Mouse (Mus musculus): Measurements from ENCODE around the gene Prdm2. TPM values are rescaled to one million over a fixed set of nuclear protein-coding genes. Genes with fewer than 3 reads are reported as not detected.

Prdm2 gene
- total RNA-seq, 2 experiments from 2014 or later, result 48.5 to 49.5 TPM

GRCm38 (mm10) chr4:143155871-143156270 is 56.9 kb downstream of the Prdm2 start:
- DNase-seq (ENCODE audit: low spot score in 2 of 2), result peak in 1 of 2 experiments; percentile 63

DNA sequence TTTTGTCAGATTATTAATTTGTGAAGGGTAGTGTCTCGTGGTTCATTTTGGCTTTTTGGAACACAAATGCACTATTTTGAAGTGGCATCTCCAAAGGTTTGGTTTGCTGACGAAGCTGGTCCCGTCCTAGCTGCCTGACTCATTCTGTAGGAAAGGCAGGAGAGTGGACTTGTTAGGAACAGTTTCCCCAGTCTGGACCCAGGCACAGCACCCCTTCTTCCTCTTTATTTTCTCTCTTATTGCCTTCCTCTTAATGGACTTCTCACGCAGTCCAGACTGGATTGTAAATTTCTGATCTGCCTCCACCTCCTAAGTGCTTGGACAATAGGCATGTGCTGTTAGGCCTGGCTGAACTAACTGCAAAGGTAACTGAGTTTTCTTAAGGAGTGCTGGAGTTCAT is 57.8 kb downstream of the Prdm2 start:
- DNase-seq (ENCODE audit: low spot score in 2 of 2), result no peak

- no peak for DNase-seq (ENCODE audit: low spot score in 2 of 2)
These were observed 58.2 kb downstream of the Prdm2 start for GRCm38 (mm10) chr4:143154571-143154970.

- DNase-seq (ENCODE audit: low spot score in 2 of 2), result no peak
These were observed 60.2 kb downstream of the Prdm2 start for GRCm38 (mm10) chr4:143152634-143153033.

DNA sequence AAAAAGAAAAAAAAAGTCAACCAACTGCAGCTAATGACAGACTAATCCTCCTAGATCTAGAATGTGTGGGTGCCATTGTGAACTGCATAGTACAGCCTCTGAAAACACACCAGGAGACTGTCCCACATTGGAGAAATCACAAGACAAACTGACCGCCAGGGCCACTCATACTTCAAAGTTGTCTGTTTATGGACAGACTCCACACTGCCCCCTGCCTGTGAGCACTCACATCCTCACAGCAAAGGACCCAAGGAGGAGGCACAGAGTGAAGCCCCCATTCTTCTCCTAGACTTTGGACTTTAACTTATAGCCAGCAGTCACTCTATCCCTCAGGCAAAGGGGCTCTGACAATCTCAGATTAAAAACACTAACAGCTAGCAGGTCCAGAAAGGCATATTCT is 61.5 kb downstream of the Prdm2 start:
- DNase-seq (ENCODE audit: low spot score in 2 of 2), result no peak

DNA sequence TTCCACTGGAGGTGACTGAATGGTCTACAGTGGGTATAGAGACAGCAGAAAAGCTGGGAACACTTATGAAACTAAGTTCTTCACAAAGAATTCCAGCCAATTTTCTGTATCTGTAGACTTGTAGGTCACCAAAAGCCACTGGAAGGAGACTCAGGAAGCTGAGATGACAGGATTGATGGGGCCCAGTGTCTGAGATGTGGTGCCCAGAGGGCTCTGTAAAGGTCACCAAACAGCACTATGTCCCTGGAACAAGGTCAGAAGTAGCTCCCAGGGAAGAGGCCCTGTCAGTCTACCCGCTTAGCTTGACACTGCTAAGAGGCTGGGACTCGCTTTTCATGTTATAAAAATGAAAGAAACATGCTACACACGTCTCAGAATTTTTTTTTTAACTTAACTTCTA is 65.1 kb downstream of the Prdm2 start:
- DNase-seq (ENCODE audit: low spot score in 2 of 2), result no peak

DNA sequence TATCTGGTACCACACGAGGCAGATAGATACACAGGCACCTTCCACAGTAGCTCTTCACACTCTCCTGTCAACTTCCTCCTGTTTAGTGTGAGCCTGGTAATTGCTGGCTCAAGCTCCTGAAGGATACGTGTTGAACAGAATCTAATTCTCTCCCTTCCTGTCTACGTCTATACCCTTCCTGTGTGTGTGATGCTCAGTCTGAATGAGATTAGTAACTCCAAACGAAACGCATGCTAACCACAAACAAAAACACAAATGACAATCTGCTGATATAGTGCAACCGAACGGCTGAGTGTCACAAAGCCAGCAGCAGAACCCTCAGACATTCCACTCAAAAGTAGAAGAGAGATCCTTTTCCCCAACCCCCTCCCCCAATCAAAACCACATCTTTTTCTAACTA is 69.2 kb downstream of the Prdm2 start:
- DNase-seq (ENCODE audit: low spot score in 2 of 2), result no peak

GRCm38 (mm10) chr4:143141645-143142259 is 71.0 kb downstream of the Prdm2 start:
- DNase-seq (ENCODE audit: low spot score in 2 of 2), result no peak

GRCm38 (mm10) chr4:143140940-143141339 is 71.9 kb downstream of the Prdm2 start:
- DNase-seq (ENCODE audit: low spot score in 2 of 2), result no peak

DNA sequence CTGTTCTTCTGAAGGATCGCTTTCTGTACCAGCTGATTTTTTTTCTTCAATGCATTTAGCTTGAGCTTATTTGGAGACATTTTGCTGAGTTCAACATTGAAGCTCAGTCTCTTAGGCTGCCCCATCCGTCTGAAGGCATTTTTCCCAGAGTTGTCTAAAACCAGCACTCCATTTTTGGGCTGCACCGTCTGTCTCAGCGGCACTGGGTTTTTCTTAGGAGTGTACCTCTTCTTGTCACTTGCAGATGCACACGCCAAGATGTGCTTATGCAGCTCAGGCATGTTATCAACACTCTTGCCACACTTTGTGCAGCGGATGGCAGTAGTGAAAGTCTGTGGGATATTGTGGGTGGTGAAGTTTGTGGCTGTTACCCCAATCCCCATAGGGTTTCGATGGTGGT is 80.4 kb downstream of the Prdm2 start:
- peak in 1 of 2 experiments; percentile 35 for DNase-seq (ENCODE audit: low spot score in 2 of 2)

- no peak for DNase-seq (ENCODE audit: low spot score in 2 of 2)
These were observed 82.4 kb downstream of the Prdm2 start for GRCm38 (mm10) chr4:143130441-143130840.

DNA sequence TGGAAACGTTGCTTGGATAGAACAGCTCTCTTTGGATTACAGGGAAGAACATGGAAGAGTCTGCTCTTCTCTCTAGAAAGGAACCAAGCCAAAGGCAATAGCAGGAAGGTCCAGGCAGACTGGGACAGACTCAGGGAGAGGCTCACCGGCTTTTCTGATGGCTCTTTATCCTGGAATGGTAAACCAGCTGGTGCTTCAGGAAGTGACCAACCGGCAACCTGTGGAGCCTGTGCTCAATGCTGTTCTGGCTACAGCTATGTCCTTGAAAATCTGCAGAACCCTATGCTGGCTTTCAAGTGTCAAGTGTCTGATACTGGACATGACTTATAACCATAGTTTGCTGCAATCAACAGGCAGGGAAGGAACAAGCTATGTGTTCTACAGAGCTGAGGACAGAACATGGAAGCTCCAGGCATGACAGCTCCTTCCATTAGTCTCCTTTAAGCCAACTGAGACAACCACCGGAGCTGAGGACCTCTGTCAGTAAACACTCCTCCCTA is 83.5 kb downstream of the Prdm2 start:
- DNase-seq (ENCODE audit: low spot score in 2 of 2), result no peak

DNA sequence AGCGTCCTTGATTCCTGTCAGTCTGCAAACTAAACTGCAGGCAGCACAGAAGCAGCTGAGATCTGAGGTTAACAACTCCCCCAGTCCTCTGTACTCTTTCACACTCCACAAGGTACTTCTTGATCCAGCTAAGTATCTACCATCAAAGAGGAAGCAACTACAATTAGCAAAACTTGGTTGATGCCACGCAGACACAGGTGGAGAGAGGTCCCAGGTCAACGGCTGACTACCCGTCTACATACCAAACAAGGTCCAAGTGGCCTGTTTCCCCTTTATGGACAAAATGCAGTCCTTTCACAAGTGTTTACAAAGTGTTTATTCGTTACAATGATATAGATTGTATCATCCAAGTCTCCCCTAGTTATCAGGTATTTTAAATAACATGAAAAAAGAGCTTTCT is 85.6 kb downstream of the Prdm2 start:
- DNase-seq (ENCODE audit: low spot score in 2 of 2), result no peak

DNA sequence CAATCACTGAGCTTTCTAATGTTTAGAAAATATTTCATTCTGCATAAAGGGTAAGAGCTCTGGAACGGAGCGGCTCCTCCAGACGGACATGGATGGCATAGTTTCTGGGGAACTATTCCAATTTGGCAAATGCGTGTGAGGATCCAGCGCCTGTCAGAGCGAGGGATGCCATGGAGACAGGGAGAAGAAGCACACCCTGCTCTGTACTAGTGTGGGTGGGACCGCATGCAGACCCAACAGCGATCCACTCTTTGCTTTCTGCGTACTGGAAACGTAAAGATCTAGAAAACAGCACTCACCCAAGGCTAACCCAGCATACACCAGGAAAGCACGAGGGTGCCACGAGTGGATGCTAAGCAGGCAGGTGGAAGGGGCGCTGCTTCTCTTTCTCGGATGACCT is 86.3 kb downstream of the Prdm2 start:
- DNase-seq (ENCODE audit: low spot score in 2 of 2), result peak; percentile 68 to 85

GRCm38 (mm10) chr4:143125290-143125689 is 87.5 kb downstream of the Prdm2 start:
- DNase-seq (ENCODE audit: low spot score in 2 of 2), result no peak

- DNase-seq (ENCODE audit: low spot score in 2 of 2), result no peak
These were observed 89.8 kb downstream of the Prdm2 start for GRCm38 (mm10) chr4:143123043-143123442.

DNA sequence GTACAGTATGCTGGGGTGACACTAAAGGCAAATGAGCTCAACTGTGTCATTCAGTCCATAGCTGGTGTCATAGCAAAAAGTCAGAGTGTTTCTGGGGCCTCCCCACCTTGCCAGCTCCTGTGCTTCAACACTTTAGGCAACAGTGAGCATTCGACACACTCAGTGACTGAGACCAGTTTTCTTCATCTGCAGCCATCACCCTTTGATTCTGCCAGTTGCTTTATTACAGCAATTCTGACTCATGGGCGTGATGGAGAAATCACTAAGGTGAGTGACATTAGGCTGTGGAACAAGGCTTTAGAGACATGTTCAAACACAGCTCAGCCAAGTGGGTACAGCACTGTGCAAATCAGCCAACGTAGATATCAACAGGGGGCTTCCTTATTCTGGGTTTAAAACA is 91.6 kb downstream of the Prdm2 start:
- no peak for DNase-seq (ENCODE audit: low spot score in 2 of 2)

- peak in 1 of 2 experiments; percentile 60 for DNase-seq (ENCODE audit: low spot score in 2 of 2)
These were observed 92.8 kb downstream of the Prdm2 start for GRCm38 (mm10) chr4:143120008-143120407.

DNA sequence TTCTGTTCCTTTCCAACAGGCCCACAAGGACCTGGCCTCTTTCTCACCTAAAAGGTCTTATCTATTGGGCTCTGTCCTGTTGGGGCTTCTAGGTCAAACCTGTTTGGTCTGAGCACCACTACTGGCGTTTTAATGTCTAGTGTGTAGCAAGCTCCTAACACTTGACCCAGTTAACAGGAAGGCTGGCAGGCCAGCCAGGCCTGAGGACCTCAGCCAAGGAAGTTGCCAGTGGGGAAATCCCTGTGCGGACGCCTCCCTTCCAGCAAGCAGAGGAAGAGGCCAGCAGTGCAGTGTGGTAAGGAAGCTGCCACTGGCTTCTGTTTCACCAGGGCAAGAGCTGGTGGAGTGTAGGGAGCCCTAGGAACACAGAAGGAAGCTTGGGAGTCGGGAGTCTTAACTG is 94.0 kb downstream of the Prdm2 start:
- DNase-seq (ENCODE audit: low spot score in 2 of 2), result no peak

DNA sequence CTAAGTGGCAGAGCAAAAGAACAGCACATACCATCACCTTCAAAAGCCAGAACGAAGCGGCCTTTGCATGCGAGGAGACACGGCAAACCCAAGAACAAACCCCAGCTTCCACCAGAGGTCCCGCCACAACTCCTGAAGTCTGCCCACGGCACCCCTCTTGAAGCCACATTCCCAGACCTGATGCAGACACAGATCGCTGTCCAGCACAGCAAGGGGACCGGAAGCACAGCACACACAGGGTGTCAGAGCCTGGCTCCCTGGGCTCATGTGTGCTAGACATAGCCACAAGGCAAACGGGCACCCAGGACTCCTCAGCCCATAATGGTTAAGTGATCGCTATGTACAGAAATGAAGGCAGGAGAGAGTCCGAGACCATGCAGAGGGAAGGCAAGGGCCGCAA is 96.9 kb downstream of the Prdm2 start:
- no peak for DNase-seq (ENCODE audit: low spot score in 2 of 2)

- no peak for DNase-seq (ENCODE audit: low spot score in 2 of 2)
These were observed 98.4 kb downstream of the Prdm2 start for GRCm38 (mm10) chr4:143114232-143114979.

DNA sequence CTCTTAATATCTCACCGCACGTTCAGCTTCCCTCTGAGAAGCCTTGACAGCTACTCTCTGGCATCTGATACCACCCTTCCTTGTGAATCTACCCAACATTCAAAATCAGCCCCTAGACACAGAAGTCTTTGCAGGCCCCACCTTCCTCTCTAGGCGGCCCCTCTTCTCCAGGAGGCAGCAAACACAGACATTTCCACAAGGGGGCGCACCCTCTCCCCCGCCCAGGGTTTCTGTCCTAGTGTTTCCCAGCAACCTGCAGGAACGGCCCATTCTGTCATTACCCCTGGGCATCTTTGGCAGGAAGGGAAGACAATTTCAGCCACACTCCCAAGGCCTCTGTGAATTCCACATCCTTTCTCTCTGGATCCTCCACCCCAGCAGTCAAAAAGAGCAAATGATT is 99.8 kb downstream of the Prdm2 start:
- DNase-seq (ENCODE audit: low spot score in 2 of 2), result peak in 1 of 2 experiments; percentile 62

- DNase-seq (ENCODE audit: low spot score in 2 of 2), result no peak
These were observed 100.4 kb downstream of the Prdm2 start for GRCm38 (mm10) chr4:143112439-143112838.

Measured in layer of hippocampus, adult 18-20 months (tissue).